ENCODE assay signal across 10 mouse cellular contexts in the genomic region with DNA sequence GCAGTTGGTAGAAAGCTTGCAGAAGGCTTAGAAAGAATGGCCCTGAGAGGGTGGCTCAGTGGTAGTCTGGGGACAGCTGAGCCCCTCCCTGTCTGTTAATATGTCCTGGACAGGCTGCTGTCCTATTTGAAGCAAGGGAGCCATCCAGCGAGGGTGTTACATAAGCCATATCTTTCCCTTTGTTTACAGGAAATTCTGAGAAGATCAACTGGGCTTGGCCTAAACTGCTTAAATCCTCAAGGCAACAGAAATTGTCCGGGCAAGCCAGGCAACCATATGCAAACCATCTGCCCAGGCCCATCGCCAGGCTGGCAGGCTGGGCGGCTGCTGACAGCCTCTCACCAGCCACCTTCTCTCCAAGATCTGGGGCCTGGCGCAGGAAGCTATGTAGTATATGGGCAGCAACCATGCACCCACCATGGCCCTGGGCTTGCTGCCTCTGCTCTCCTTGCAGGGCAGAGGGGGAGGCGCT. TPM values are rescaled to one million over a fixed set of nuclear protein-coding genes. Genes with fewer than 3 reads are reported as not detected.
A peak's percentile ranks its signal among the peaks of the same experiment; 100 is the strongest.
DNase-seq lines count a peak whose midpoint lies in the region; ATAC-seq and TF ChIP-seq lines count a peak whose summit lies in the region.
"Had no signal": no experiment of that assay in that cellular context is flagged by ENCODE, and none has a peak within 500 bp of the region (broad histone marks: within the 10 kb centered on the region; RNA-seq: fewer than 3 reads in every experiment).

No protein-coding gene starts in this region.

- ATAC-seq in stomach, postnatal 0 days (ENCODE audit: low FRiP score, low TSS enrichment) = peak; percentile 43; the same call in 1 of the 2 replicates
- ATAC-seq in kidney, embryonic 14.5 days (ENCODE audit: low FRiP score, low TSS enrichment) = no peak
- ATAC-seq in kidney, embryonic 15.5 days (replicated peaks; ENCODE audit: low FRiP score) = no peak

- peak overlapping the region; percentile 51 for H3K27ac ChIP-seq in heart, adult 2 months
- H3K27ac ChIP-seq in stomach, postnatal 0 days (replicated peaks) = peak overlapping the region; percentile 56; the same call in 1 of the 2 replicates
- H3K27ac ChIP-seq in kidney, embryonic 14.5 days (ENCODE audit: low read depth, low read length) = no peak overlapping the region
- no peak overlapping the region for H3K27ac ChIP-seq in kidney, embryonic 15.5 days
- H3K27ac ChIP-seq: liver, embryonic 15.5 days had no signal

- 51% methylated on average over 6 of the region's 6 CpGs for WGBS in heart, adult 2 months
- 51% methylated on average over 6 of the region's 6 CpGs for WGBS in stomach, postnatal 0 days
- 91% methylated on average over 6 of the region's 6 CpGs for WGBS in kidney, embryonic 14.5 days
- 92% methylated on average over 6 of the region's 6 CpGs for WGBS in kidney, embryonic 15.5 days

- H3K4me2 ChIP-seq in stomach, postnatal 0 days (replicated peaks; ENCODE audit: low read depth) = no peak overlapping the region
- no peak overlapping the region for H3K4me2 ChIP-seq in kidney, embryonic 14.5 days (replicated peaks; ENCODE audit: low read depth, low read length)
- H3K4me2 ChIP-seq in kidney, embryonic 15.5 days = no peak overlapping the region
- H3K4me2 ChIP-seq: liver, embryonic 15.5 days had no signal

- H3K9me3 ChIP-seq in stomach, postnatal 0 days (ENCODE audit: control insufficient read depth, low read length) = no peaks in the 10 kb centered on the region
- no peaks in the 10 kb centered on the region for H3K9me3 ChIP-seq in kidney, embryonic 14.5 days (ENCODE audit: control insufficient read depth, low read length)
- H3K9me3 ChIP-seq in kidney, embryonic 15.5 days (replicated peaks) = no peaks in the 10 kb centered on the region
- H3K9me3 ChIP-seq: liver, embryonic 15.5 days had no signal

- no peak overlapping the region for H3K4me3 ChIP-seq in heart, adult 2 months
- no peak overlapping the region for H3K4me3 ChIP-seq in stomach, postnatal 0 days (ENCODE audit: low read depth, low read length)
- H3K4me3 ChIP-seq in kidney, embryonic 14.5 days (ENCODE audit: low read length) = no peak overlapping the region
- H3K4me3 ChIP-seq in kidney, embryonic 15.5 days (replicated peaks) = no peak overlapping the region
- H3K4me3 ChIP-seq: liver, embryonic 15.5 days had no signal

- intact Hi-C loops in heart, adult 2 months (cut with DNase I) = loop anchor here (2.0 kb wide), 1 partner anchor 31 kb away; no protein-coding TSS in a partner anchor

- no peak for TF ChIP-seq POLR2A in heart, adult 2 months (IDR thresholded peaks at IDR 0.05; ENCODE audit: insufficient read depth, low read depth, low read length)

- H3K27me3 ChIP-seq in heart, adult 2 months (ENCODE audit: control insufficient read depth, insufficient read depth, low read length) = no peaks in the 10 kb centered on the region
- no peaks in the 10 kb centered on the region for H3K27me3 ChIP-seq in stomach, postnatal 0 days (ENCODE audit: control insufficient read depth, insufficient read depth, low read length)
- no peaks in the 10 kb centered on the region; the same call in 1 of the 2 replicates for H3K27me3 ChIP-seq in kidney, embryonic 14.5 days (ENCODE audit: control insufficient read depth, insufficient read depth, low read length)
- H3K27me3 ChIP-seq in kidney, embryonic 15.5 days = no peaks in the 10 kb centered on the region
- H3K27me3 ChIP-seq: liver, embryonic 15.5 days had no signal

- no peaks in the 10 kb centered on the region for H3K79me2 ChIP-seq in heart, adult 2 months (replicated peaks; ENCODE audit: control insufficient read depth, insufficient read depth, low read length)

- TF ChIP-seq EP300 in heart, adult 2 months (IDR thresholded peaks at IDR 0.05; ENCODE audit: insufficient read depth, low read depth, low read length) = 0 out of 2 replicates have a peak, but pooled peaks have one; percentile 10
- no peak for TF ChIP-seq EP300 in stomach, postnatal 0 days (optimal IDR thresholded peaks at IDR 0.05)

- H3K9ac ChIP-seq in heart, adult 2 months (ENCODE audit: low read depth, low read length) = no peak overlapping the region
- no peak overlapping the region for H3K9ac ChIP-seq in stomach, postnatal 0 days (ENCODE audit: low read length)
- H3K9ac ChIP-seq in kidney, embryonic 14.5 days (ENCODE audit: low read depth, low read length) = no peak overlapping the region
- no peak overlapping the region for H3K9ac ChIP-seq in kidney, embryonic 15.5 days
- H3K9ac ChIP-seq: liver, embryonic 15.5 days had no signal

- no peak for TF ChIP-seq CTCF in heart, adult 2 months (IDR thresholded peaks at IDR 0.05)
- no peak for TF ChIP-seq CTCF in stomach, postnatal 0 days (IDR thresholded peaks at IDR 0.05; ENCODE audit: low read depth)

- H3K36me3 ChIP-seq in heart, adult 2 months (ENCODE audit: control insufficient read depth, insufficient read depth, low read length) = no peaks in the 10 kb centered on the region
- H3K36me3 ChIP-seq in stomach, postnatal 0 days (ENCODE audit: control insufficient read depth, insufficient read depth, low read length) = no peaks in the 10 kb centered on the region
- H3K36me3 ChIP-seq in kidney, embryonic 14.5 days (ENCODE audit: control insufficient read depth, insufficient read depth, low read length) = no peaks in the 10 kb centered on the region
- H3K36me3 ChIP-seq in kidney, embryonic 15.5 days = no peaks in the 10 kb centered on the region
- H3K36me3 ChIP-seq: liver, embryonic 15.5 days had no signal

- peak; percentile 26 for DNase-seq in 3T3-L1 (ENCODE audit: low read depth, low spot score)
- peak; percentile 51 for DNase-seq in brain, embryonic 18.5 days (ENCODE audit: low read depth, low spot score)
- DNase-seq in heart, adult 2 months = peak; percentile 75 to 82
- DNase-seq in left cerebral cortex, adult 18-20 months (ENCODE audit: low spot score in 2 of 2) = peak; percentile 61 to 67
- no peak for DNase-seq in stomach, postnatal 0 days (ENCODE audit: low spot score)
- DNase-seq in ovary, postnatal 14 days (ENCODE audit: low spot score) = no peak

- peaks cover 8% of the 10 kb centered on the region for H3K4me1 ChIP-seq in heart, adult 2 months (ENCODE audit: control insufficient read depth, insufficient read depth, low read length)
- peaks cover 4% of the 10 kb centered on the region; the same call in 1 of the 2 replicates for H3K4me1 ChIP-seq in stomach, postnatal 0 days (replicated peaks; ENCODE audit: control insufficient read depth, insufficient read depth)
- H3K4me1 ChIP-seq in kidney, embryonic 14.5 days (ENCODE audit: control insufficient read depth, insufficient read depth, low read length) = no peaks in the 10 kb centered on the region
- H3K4me1 ChIP-seq in kidney, embryonic 15.5 days = 0 out of 2 replicates have a peak, but pooled peaks cover under 1% of the 10 kb centered on the region

RNA-seq across cellular contexts. Expression of a gene that starts 18.6 kb away (rescaled TPM):
- total RNA-seq in heart, adult 2 months (2021) = 1 to 10 TPM; 1.0 to 1.6 TPM
- polyA plus RNA-seq in heart, adult 2 months (2012; rRNA removed) = 1.1 and 3.3 TPM in 2 replicates
- total RNA-seq in left cerebral cortex, adult 18-20 months (2021) = 1 to 10 TPM; 2.9 to 3.2 TPM
- 3.4 and 3.9 TPM in 2 replicates for polyA plus RNA-seq in stomach, postnatal 0 days (2015; fragmentation: Nextera tagmentation; extraction: Ambion mirVana)
- not detected in 2 replicates for polyA plus RNA-seq in kidney, embryonic 14.5 days (2014; fragmentation: Nextera tagmentation; extraction: Ambion mirVana)
- 0.09 TPM in 1 of 2 replicates, not detected in the other for polyA plus RNA-seq in kidney, embryonic 15.5 days (2015; fragmentation: Nextera tagmentation; extraction: Ambion mirVana)
- polyA plus RNA-seq: stomach, embryonic 14.5 days had no signal

RNA-seq across cellular contexts. Expression of a gene that starts 41.3 kb away (rescaled TPM):
- total RNA-seq in heart, adult 2 months (2021) = 10 to 100 TPM; 33.8 to 36.4 TPM
- polyA plus RNA-seq in heart, adult 2 months (2012; rRNA removed) = 26.2 and 40.9 TPM in 2 replicates
- 10 to 100 TPM; 50.8 to 54.9 TPM for total RNA-seq in left cerebral cortex, adult 18-20 months (2021)
- 68.0 and 68.4 TPM in 2 replicates for polyA plus RNA-seq in stomach, postnatal 0 days (2015; fragmentation: Nextera tagmentation; extraction: Ambion mirVana)
- 17.9 and 32.5 TPM in 2 replicates for polyA plus RNA-seq in kidney, embryonic 14.5 days (2014; fragmentation: Nextera tagmentation; extraction: Ambion mirVana)
- polyA plus RNA-seq in kidney, embryonic 15.5 days (2015; fragmentation: Nextera tagmentation; extraction: Ambion mirVana) = 32.2 and 34.7 TPM in 2 replicates

RNA-seq across cellular contexts. Expression of a gene that starts 51.1 kb away (rescaled TPM):
- total RNA-seq in heart, adult 2 months (2021) = 10 to 100 TPM; 21.7 to 27.1 TPM
- 22.6 and 26.7 TPM in 2 replicates for polyA plus RNA-seq in heart, adult 2 months (2012; rRNA removed)
- total RNA-seq in left cerebral cortex, adult 18-20 months (2021) = 100 to 1,000 TPM; 195 to 215 TPM
- 31.9 and 35.6 TPM in 2 replicates for polyA plus RNA-seq in stomach, postnatal 0 days (2015; fragmentation: Nextera tagmentation; extraction: Ambion mirVana)
- polyA plus RNA-seq in kidney, embryonic 14.5 days (2014; fragmentation: Nextera tagmentation; extraction: Ambion mirVana) = 96.9 and 182 TPM in 2 replicates
- polyA plus RNA-seq in kidney, embryonic 15.5 days (2015; fragmentation: Nextera tagmentation; extraction: Ambion mirVana) = 128 and 133 TPM in 2 replicates

Comparison
In these comparisons a context has a peak if more than half of its experiments do, and no peak if none do; other contexts are left out.
1. DNase-seq: peak in 3T3-L1 (single experiment), brain, embryonic 18.5 days (single experiment), heart, adult 2 months (2 of 2) and left cerebral cortex, adult 18-20 months (2 of 2); none in stomach, postnatal 0 days (single experiment) and ovary, postnatal 14 days (single experiment).
2. H3K27ac ChIP-seq: peak in heart, adult 2 months (single experiment) and stomach, postnatal 0 days (single experiment); none in kidney, embryonic 14.5 days (single experiment) and kidney, embryonic 15.5 days (single experiment).